Mouse (Mus musculus): Measurements from ENCODE around the gene Phactr1.

- TF ChIP-seq CTCF (IDR thresholded peaks at IDR 0.05; ENCODE audit: low read depth, low read length): no peak
- no peak for TF ChIP-seq GATA1 (IDR thresholded peaks at IDR 0.05; ENCODE audit: borderline replicate concordance, low read length)
Observed at GRCm38 (mm10) chr13:42982646-42983045, 302.2 kb downstream of the Phactr1 start.
